Mouse (Mus musculus) MEL (cell line): ENCODE results near the gene Tspan32. TPM values are rescaled to one million over a fixed set of nuclear protein-coding genes. Genes with fewer than 3 reads are reported as not detected.

Experiments
- DNase-seq: peaks from one replicate; pipeline ENCODE4 v3.0.0; 2011; ENCODE audit warnings: low read depth, low spot score
- H3K27ac ChIP-seq: 2 replicates; pipeline ENCODE4 v1.5.1; 2012; ENCODE audit warnings: low read depth, mild to moderate bottlenecking, control low read depth, low read length, moderate library complexity; ENCODE audit not compliant: control insufficient read depth
- H3K27me3 ChIP-seq, 2 experiments: fragments of 150-350 bp in 1 of 2; sonication (generic) in 1 of 2; 2 replicates each; pipeline ENCODE4 v1.6.1; 2012; ENCODE audit warnings: low read length in 2 of 2, mild to moderate bottlenecking in 2 of 2, improper control_type of control experiment in 1 of 2, moderate library complexity in 1 of 2; ENCODE audit not compliant: insufficient read depth in 2 of 2, control insufficient read depth in 1 of 2
- H3K36me3 ChIP-seq, 2 experiments: 2 replicates each; pipeline ENCODE4 v1.6.1; 2012 to 2014; ENCODE audit warnings: low read length in 2 of 2, improper control_type of control experiment in 1 of 2, inconsistent platforms in 1 of 2, mild to moderate bottlenecking in 1 of 2; ENCODE audit not compliant: insufficient read depth in 2 of 2, control insufficient read depth in 1 of 2
- H3K4me1 ChIP-seq, 2 experiments: fragments of 150-350 bp in 1 of 2; sonication (generic) in 1 of 2; 2 replicates each; pipeline ENCODE4 v1.6.1; 2012; ENCODE audit warnings: low read length in 2 of 2, improper control_type of control experiment in 1 of 2, mild to moderate bottlenecking in 1 of 2; ENCODE audit not compliant: insufficient read depth in 2 of 2, control insufficient read depth in 1 of 2
- H3K4me3 ChIP-seq, 2 experiments: fragments of 150-350 bp in 1 of 2; sonication (generic) in 1 of 2; 2 replicates each; pipeline ENCODE4 v1.5.1; 2012; ENCODE audit warnings: low read depth in 2 of 2, low read length in 2 of 2, mild to moderate bottlenecking in 2 of 2, moderate library complexity in 2 of 2, control low read depth in 1 of 2, improper control_type of control experiment in 1 of 2; ENCODE audit not compliant: control insufficient read depth in 1 of 2, insufficient read depth in 1 of 2
- H3K79me2 ChIP-seq: 2 replicates; pipeline ENCODE4 v1.6.1; 2012; ENCODE audit warnings: mild to moderate bottlenecking, low read length, moderate library complexity; ENCODE audit not compliant: control insufficient read depth, poor library complexity, insufficient read depth
- H3K9ac ChIP-seq: 2 replicates; pipeline ENCODE4 v1.6.1; 2012; ENCODE audit warnings: low read depth, mild to moderate bottlenecking, control low read depth, low read length, moderate library complexity; ENCODE audit not compliant: control insufficient read depth, poor library complexity, severe bottlenecking
- H3K9me3 ChIP-seq: fragments of 150-350 bp; sonication (generic); replicated peaks from 2 replicates; pipeline ENCODE4 v1.6.1; 2012; ENCODE audit warnings: mild to moderate bottlenecking, low read length, improper control_type of control experiment, moderate library complexity; ENCODE audit not compliant: insufficient read depth
- CHD1 ChIP-seq: IDR thresholded peaks from 2 replicates; pipeline ENCODE4 v1.6.1; 2012; ENCODE audit warnings: low read depth, mild to moderate bottlenecking, inconsistent platforms, low read length, improper control_type of control experiment
- CHD2 ChIP-seq: IDR thresholded peaks from 2 replicates; pipeline ENCODE4 v1.6.1; 2011; ENCODE audit warnings: low read length, improper control_type of control experiment
- CTCF ChIP-seq, 3 experiments: IDR thresholded peaks in 2 of 3; conservative IDR thresholded peaks in 1 of 3; 2 replicates each; pipeline ENCODE4 v1.5.1; 2011 to 2012; ENCODE audit warnings: low read length in 3 of 3, low read depth in 2 of 3, mild to moderate bottlenecking in 2 of 3, improper control_type of control experiment in 1 of 3, inconsistent platforms in 1 of 3, mixed read lengths in 1 of 3, moderate library complexity in 1 of 3; ENCODE audit not compliant: control insufficient read depth in 1 of 3, insufficient read depth in 1 of 3, poor library complexity in 1 of 3, severe bottlenecking in 1 of 3
- EP300 ChIP-seq, 2 experiments: IDR thresholded peaks; 2 replicates each; pipeline ENCODE4 v1.6.1; 2011; ENCODE audit warnings: improper control_type of control experiment in 2 of 2, low read length in 2 of 2, low read depth in 1 of 2, mild to moderate bottlenecking in 1 of 2
- ETS1 ChIP-seq: IDR thresholded peaks from 2 replicates; pipeline ENCODE4 v1.6.1; 2012; ENCODE audit warnings: low read depth, mild to moderate bottlenecking, inconsistent platforms, low read length, improper control_type of control experiment, moderate library complexity
- HCFC1 ChIP-seq: IDR thresholded peaks from 2 replicates; pipeline ENCODE4 v1.6.1; 2012; ENCODE audit warnings: low read depth, mild to moderate bottlenecking, inconsistent platforms, low read length, improper control_type of control experiment, moderate library complexity
- JUND ChIP-seq: IDR thresholded peaks from 2 replicates; pipeline ENCODE4 v1.6.1; 2011; ENCODE audit warnings: low read depth, mild to moderate bottlenecking, improper control_type of control experiment, low read length
- MAFK ChIP-seq: IDR thresholded peaks from 2 replicates; pipeline ENCODE4 v1.6.1; 2011; ENCODE audit warnings: low read depth, mild to moderate bottlenecking, low read length, improper control_type of control experiment, borderline replicate concordance
- MAX ChIP-seq: IDR thresholded peaks from 2 replicates; pipeline ENCODE4 v1.6.1; 2011; ENCODE audit warnings: low read length, improper control_type of control experiment
- MXI1 ChIP-seq: IDR thresholded peaks from 2 replicates; pipeline ENCODE4 v1.6.1; 2011; ENCODE audit warnings: mild to moderate bottlenecking, low read depth, low read length, improper control_type of control experiment
- MYC ChIP-seq: IDR thresholded peaks from 2 replicates; pipeline ENCODE4 v1.6.1; 2011; ENCODE audit warnings: low read depth, mild to moderate bottlenecking, low read length, improper control_type of control experiment, moderate library complexity
- NRF1 ChIP-seq: IDR thresholded peaks from 2 replicates; pipeline ENCODE4 v1.6.1; 2014; ENCODE audit warnings: low read depth, mild to moderate bottlenecking, inconsistent platforms, low read length, improper control_type of control experiment, moderate library complexity; ENCODE audit not compliant: poor library complexity, insufficient read depth, severe bottlenecking
- POLR2AphosphoS2 ChIP-seq: IDR thresholded peaks from 2 replicates; pipeline ENCODE4 v1.6.1; 2011; ENCODE audit warnings: low read length, improper control_type of control experiment
- POLR2AphosphoS5 ChIP-seq: IDR thresholded peaks from 2 replicates; pipeline ENCODE4 v1.6.1; 2012; ENCODE audit warnings: low read depth, borderline replicate concordance, mild to moderate bottlenecking, inconsistent platforms, low read length, moderate library complexity, mixed read lengths
- RCOR1 ChIP-seq: IDR thresholded peaks from 2 replicates; pipeline ENCODE4 v1.6.1; 2012; ENCODE audit warnings: low read depth, mild to moderate bottlenecking, inconsistent platforms, low read length, improper control_type of control experiment
- SMC3 ChIP-seq: IDR thresholded peaks from 2 replicates; pipeline ENCODE4 v1.6.1; 2011; ENCODE audit warnings: low read depth, low read length, improper control_type of control experiment
- TAL1 ChIP-seq: IDR thresholded peaks from 2 replicates; pipeline ENCODE4 v1.6.1; 2012; ENCODE audit warnings: mild to moderate bottlenecking, inconsistent platforms, low read length, moderate library complexity, mixed read lengths
- TBP ChIP-seq: IDR thresholded peaks from 2 replicates; pipeline ENCODE4 v1.8.0; 2011; ENCODE audit warnings: low read depth, low read length, improper control_type of control experiment
- USF2 ChIP-seq, 2 experiments: IDR thresholded peaks; 2 replicates each; pipeline ENCODE4 v1.6.1; 2011 to 2012; ENCODE audit warnings: improper control_type of control experiment in 2 of 2, low read length in 2 of 2, borderline replicate concordance in 1 of 2, inconsistent platforms in 1 of 2, low read depth in 1 of 2, mild to moderate bottlenecking in 1 of 2; ENCODE audit not compliant: insufficient read depth in 1 of 2
- ZC3H11A ChIP-seq: IDR thresholded peaks from 2 replicates; pipeline ENCODE4 v1.6.1; 2012; ENCODE audit warnings: low read depth, mild to moderate bottlenecking, inconsistent platforms, low read length, improper control_type of control experiment
- ZKSCAN1 ChIP-seq: IDR thresholded peaks from 2 replicates; pipeline ENCODE4 v1.6.1; 2012; ENCODE audit warnings: low read depth, mild to moderate bottlenecking, inconsistent platforms, low read length, improper control_type of control experiment, moderate library complexity
- ZMIZ1 ChIP-seq: IDR thresholded peaks from 2 replicates; pipeline ENCODE4 v1.6.1; 2012; ENCODE audit warnings: low read depth, mild to moderate bottlenecking, inconsistent platforms, low read length, improper control_type of control experiment, moderate library complexity
- ZNF384 ChIP-seq: IDR thresholded peaks from 2 replicates; pipeline ENCODE4 v1.6.1; 2012; ENCODE audit warnings: low read depth, mild to moderate bottlenecking, inconsistent platforms, low read length, improper control_type of control experiment
- polyA plus RNA-seq, 2 experiments: library from polyadenylated mRNA; stranded (reverse) in 1 of 2; unstranded in 1 of 2; fragments of >175 nt in 1 of 2; fragments of >200 nt in 1 of 2; gene quantifications; 2 replicates each; pipeline versions ENCODE4 v1.2.1 to v1.2.4; 2012; ENCODE audit warnings: low replicate concordance in 2 of 2, low read depth in 1 of 2; ENCODE audit not compliant: insufficient read length in 2 of 2, insufficient read depth in 1 of 2, missing spikeins in 1 of 2
- total RNA-seq: library from RNA; depleted of rRNA; stranded (reverse); fragments of 300-350 nt; gene quantifications from 2 replicates; pipeline ENCODE4 v1.2.3, GENCODE M21; 2012

Tspan32 gene
- total and polyA plus RNA-seq, 3 experiments = 53.5 to 212 (median 205) TPM

DNA sequence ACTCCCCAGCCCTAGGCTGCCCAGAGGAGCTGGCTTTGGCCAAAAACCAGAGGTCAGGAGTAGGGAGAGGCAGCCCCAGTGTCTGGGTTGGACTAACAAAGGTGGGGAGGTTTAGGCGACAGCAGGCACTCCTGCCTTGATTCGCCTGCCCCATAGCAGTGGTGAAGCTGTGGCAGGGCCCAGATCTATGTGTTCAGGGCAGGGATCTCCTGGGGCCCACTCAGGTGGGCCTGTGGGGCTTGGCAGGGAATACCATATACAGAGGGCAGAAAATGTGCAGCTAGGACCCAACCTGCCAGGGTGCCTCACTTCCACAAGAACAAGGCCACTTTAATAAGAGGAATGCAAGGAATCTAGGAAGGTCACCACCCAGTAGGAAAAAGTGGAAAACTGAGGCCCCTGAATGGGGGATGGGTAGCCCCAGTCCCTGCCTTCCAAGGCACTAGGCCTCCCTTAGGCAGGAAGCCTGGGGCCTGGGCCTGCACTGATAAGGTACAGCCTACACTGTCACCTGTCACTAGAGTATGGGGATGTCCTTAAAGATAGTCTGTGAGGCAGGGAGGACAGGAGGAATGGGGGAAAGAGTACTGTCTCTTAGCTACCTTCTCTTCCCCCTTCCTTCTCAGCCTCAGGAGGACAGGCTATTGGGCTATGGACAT is 1.4 kb downstream of the Tspan32 start (continued):
- TF ChIP-seq TAL1 = peak; percentile 99
- peak; percentile 43; the same call in 1 of the 2 replicates for TF ChIP-seq MYC
- TF ChIP-seq CTCF (IDR thresholded peaks at IDR 0.05 in 2 of 3, conservative IDR thresholded peaks at IDR 0.05 in 1 of 3; ENCODE audit: control insufficient read depth in 1 of 3, insufficient read depth in 1 of 3, low read depth in 2 of 3, low read length in 3 of 3, poor library complexity in 1 of 3, severe bottlenecking in 1 of 3) = no peak

- H3K4me1 ChIP-seq = peaks cover 13 to 59% of the 10 kb centered on the region in 2 experiments
Observed at GRCm38 (mm10) chr7:143006756-143007598, 2.1 kb downstream of the Tspan32 start.

GRCm38 (mm10) chr7:143007599-143008369 is 2.9 kb downstream of the Tspan32 start:
- peaks cover 10 to 61% of the 10 kb centered on the region in 2 experiments for H3K4me1 ChIP-seq
- TF ChIP-seq SMC3 = peak; percentile 76
- peak; percentile 62 for TF ChIP-seq HCFC1
- peak; percentile 48; the same call in 1 of the 2 replicates for TF ChIP-seq NRF1
- TF ChIP-seq MYC = peak; percentile 93
- no peak for TF ChIP-seq JUND
- 0 out of 2 replicates have a peak, but pooled peaks have one; percentile 36 for TF ChIP-seq ETS1
- peak in 1 of 2 experiments; percentile 35; a peak in 2 of 4 replicates for TF ChIP-seq EP300 (IDR thresholded peaks at IDR 0.05; ENCODE audit: low read depth in 1 of 2, low read length in 2 of 2)
- no peak for TF ChIP-seq ZKSCAN1
- TF ChIP-seq MAX = peak; percentile 86
- TF ChIP-seq TAL1 = no peak
- TF ChIP-seq POLR2AphosphoS2 = peak; percentile 51; the same call in 1 of the 2 replicates
- no peak for TF ChIP-seq MAFK
- TF ChIP-seq CHD2 = no peak
- peak; percentile 83 to 89 (median 86) for TF ChIP-seq CTCF (IDR thresholded peaks at IDR 0.05 in 2 of 3, conservative IDR thresholded peaks at IDR 0.05 in 1 of 3; ENCODE audit: control insufficient read depth in 1 of 3, insufficient read depth in 1 of 3, low read depth in 2 of 3, low read length in 3 of 3, poor library complexity in 1 of 3, severe bottlenecking in 1 of 3)
- TF ChIP-seq ZC3H11A = peak; percentile 85
- TF ChIP-seq ZMIZ1 = no peak

More at GRCm38 (mm10) chr7:143006756-143007598, 2.1 kb downstream of the Tspan32 start:
- H3K4me3 ChIP-seq = peak overlapping the region; percentile 71 to 77
- TF ChIP-seq RCOR1 (no peak), JUND (no peak), MXI1 (0 out of 2 replicates have a peak, but pooled peaks have one; percentile 19), ZMIZ1 (0 out of 2 replicates have a peak, but pooled peaks have one; percentile 1), ZC3H11A (no peak), MAX (peak; percentile 55), TBP (peak; percentile 23; the same call in 1 of the 2 replicates), CHD1 (peak; percentile 97), EP300 (IDR thresholded peaks at IDR 0.05; ENCODE audit: low read depth in 1 of 2, low read length in 2 of 2) (no peak), POLR2AphosphoS5 (no peak), POLR2AphosphoS2 (no peak), ZNF384 (peak; percentile 70), USF2 (IDR thresholded peaks at IDR 0.05; ENCODE audit: borderline replicate concordance in 1 of 2, insufficient read depth in 1 of 2, low read depth in 1 of 2, low read length in 2 of 2) (no peak), NRF1 (no peak), CHD2 (no peak), SMC3 (no peak), CTCF (IDR thresholded peaks at IDR 0.05 in 2 of 3, conservative IDR thresholded peaks at IDR 0.05 in 1 of 3; ENCODE audit: control insufficient read depth in 1 of 3, insufficient read depth in 1 of 3, low read depth in 2 of 3, low read length in 3 of 3, poor library complexity in 1 of 3, severe bottlenecking in 1 of 3) (no peak)
- TF ChIP-seq, all 39 proteins: peak for 6
- H3K79me2 ChIP-seq = peaks cover 35% of the 10 kb centered on the region
- H3K9ac ChIP-seq = peak overlapping the region; percentile 88
- H3K9me3 ChIP-seq = no peaks in the 10 kb centered on the region
- peak; percentile 51 for DNase-seq
- H3K36me3 ChIP-seq = peaks cover 3 to 49% of the 10 kb centered on the region in 2 experiments
- H3K27ac ChIP-seq = peak overlapping the region; percentile 100
- no peaks in the 10 kb centered on the region for H3K27me3 ChIP-seq

More at GRCm38 (mm10) chr7:143007599-143008369, 2.9 kb downstream of the Tspan32 start:
- H3K27ac ChIP-seq = peak overlapping the region; percentile 100
- no peaks in the 10 kb centered on the region for H3K9me3 ChIP-seq
- peaks cover 35% of the 10 kb centered on the region for H3K79me2 ChIP-seq
- H3K36me3 ChIP-seq = peaks cover 3 to 44% of the 10 kb centered on the region in 2 experiments
- no peaks in the 10 kb centered on the region for H3K27me3 ChIP-seq
- H3K4me3 ChIP-seq = peak overlapping the region; percentile 71 to 77
- DNase-seq = peak; percentile 94
- peak overlapping the region; percentile 88 for H3K9ac ChIP-seq
